Comparison of ENCODE assay signal across 8 mouse cellular contexts in the genomic region with DNA sequence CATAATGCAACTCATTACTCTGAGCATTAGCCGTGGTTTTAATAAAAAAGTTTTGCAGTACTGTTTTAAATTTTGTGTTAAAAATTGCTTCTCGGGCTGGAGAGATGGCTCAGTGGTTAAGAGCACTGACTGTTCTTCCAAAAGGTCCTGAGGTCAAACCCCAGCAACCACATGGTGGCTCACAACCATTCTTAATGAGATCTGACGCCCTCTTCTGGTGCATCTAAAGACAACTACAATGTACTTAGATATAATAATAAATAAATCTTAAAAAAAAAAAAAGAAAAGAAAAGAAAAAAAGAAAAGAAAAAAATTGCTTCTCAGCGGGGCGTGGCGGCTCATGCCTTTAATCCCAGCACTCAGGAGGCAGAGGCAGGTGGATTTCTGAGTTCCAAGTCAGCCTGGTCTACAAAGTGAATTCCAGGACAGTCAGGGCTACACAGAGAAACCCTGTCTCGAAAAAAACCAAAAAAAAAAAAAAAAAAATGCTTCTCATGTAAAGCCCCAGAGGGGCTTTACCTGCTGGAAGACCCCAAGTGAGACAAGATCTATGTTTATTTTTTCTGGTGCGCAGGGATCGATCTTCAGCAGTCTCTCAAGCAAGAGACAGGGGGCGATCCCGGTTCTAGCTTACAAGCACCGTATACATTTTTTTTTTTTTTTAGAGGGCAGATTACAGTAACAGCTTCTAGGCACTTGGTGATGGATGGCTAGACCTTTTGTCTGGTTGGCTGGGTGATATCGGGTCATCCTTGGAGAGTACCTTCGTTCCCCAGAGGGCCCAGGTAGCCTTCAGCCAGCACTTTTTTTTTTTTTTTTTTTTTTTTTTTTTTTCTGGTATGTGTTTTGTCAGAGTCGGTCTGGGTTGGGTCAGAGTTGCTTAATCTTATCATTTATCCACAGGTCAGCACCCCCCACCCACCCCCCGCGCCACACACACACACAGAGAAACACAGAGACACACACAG. TPM values are rescaled to one million over a fixed set of nuclear protein-coding genes. Genes with fewer than 3 reads are reported as not detected.
DNase-seq lines count a peak whose midpoint lies in the region; ATAC-seq and TF ChIP-seq lines count a peak whose summit lies in the region.

No protein-coding gene starts in this region.

- no peaks in the 10 kb centered on the region for H3K9me3 ChIP-seq in liver, embryonic 14.5 days (ENCODE audit: control insufficient read depth, low read length)
- no peaks in the 10 kb centered on the region for H3K9me3 ChIP-seq in neural tube, embryonic 11.5 days (ENCODE audit: control insufficient read depth, low read length)

- no peaks in the 10 kb centered on the region for H3K27me3 ChIP-seq in liver, embryonic 14.5 days (ENCODE audit: control insufficient read depth, insufficient read depth, low read length)
- no peaks in the 10 kb centered on the region for H3K27me3 ChIP-seq in neural tube, embryonic 11.5 days (ENCODE audit: control insufficient read depth, insufficient read depth, low read length)

- H3K4me2 ChIP-seq in liver, embryonic 14.5 days (ENCODE audit: low read depth) = peak overlapping the region; percentile 78
- peak overlapping the region; percentile 63 for H3K4me2 ChIP-seq in neural tube, embryonic 11.5 days (ENCODE audit: low read depth)

- H3K9ac ChIP-seq in liver, embryonic 14.5 days (replicated peaks) = peak overlapping the region; percentile 87
- peak overlapping the region; percentile 32 for H3K9ac ChIP-seq in neural tube, embryonic 11.5 days (ENCODE audit: low read length)

- peak; percentile 32 for ATAC-seq in inflammation-experienced regulatory T-cells, adult 6 months
- peak; percentile 50 for ATAC-seq in liver, embryonic 14.5 days (ENCODE audit: insufficient read depth)
- peak; percentile 66 for ATAC-seq in neural tube, embryonic 11.5 days (ENCODE audit: insufficient read depth, low FRiP score, low TSS enrichment)

- H3K4me1 ChIP-seq in liver, embryonic 14.5 days (replicated peaks; ENCODE audit: control insufficient read depth in 2 of 2, insufficient read depth in 2 of 2, low read length in 1 of 2) = no peaks in the 10 kb centered on the region; a peak in 1 of 4 replicates
- H3K4me1 ChIP-seq in neural tube, embryonic 11.5 days (ENCODE audit: control insufficient read depth, insufficient read depth, low read length) = no peaks in the 10 kb centered on the region

- WGBS in liver, embryonic 14.5 days (ENCODE audit: insufficient replicate concordance) = 16% methylated on average over 17 of the region's 17 CpGs
- WGBS in neural tube, embryonic 11.5 days = 26% methylated on average over 17 of the region's 17 CpGs

- H3K27ac ChIP-seq in liver, embryonic 14.5 days = peak overlapping the region; percentile 78
- no peak overlapping the region for H3K27ac ChIP-seq in neural tube, embryonic 11.5 days (ENCODE audit: low read depth, low read length)

- peak; percentile 9 to 55 for DNase-seq in left cerebral cortex, postnatal 10 days (ENCODE audit: extremely low spot score in 1 of 2, low spot score in 2 of 2)
- DNase-seq in left cerebral cortex, adult 11 months (ENCODE audit: low spot score) = no peak
- DNase-seq in c-Kit-negative CD71-positive TER-119-positive erythroid progenitor cells, embryonic 14.5 days (ENCODE audit: low read depth, low spot score) = peak; percentile 40
- peak; percentile 44 for DNase-seq in fibroblast of lung, adult 2 months (ENCODE audit: low read depth)
- DNase-seq in liver, embryonic 14.5 days (ENCODE audit: low read depth in 3 of 3, low spot score in 3 of 3) = peak; percentile 51 to 64 (median 55)
- DNase-seq in neural tube, embryonic 11.5 days (ENCODE audit: low spot score) = peak; percentile 51
- no peak for DNase-seq in gastrocnemius, adult 8-10 months (ENCODE audit: low spot score in 2 of 2)

- H3K4me3 ChIP-seq in liver, embryonic 14.5 days (ENCODE audit: insufficient read depth in 1 of 2, low read depth in 2 of 2, low read length in 2 of 2) = peak overlapping the region; percentile 77 to 82
- peak overlapping the region; percentile 72 for H3K4me3 ChIP-seq in neural tube, embryonic 11.5 days (ENCODE audit: low read depth, low read length)

- no peaks in the 10 kb centered on the region for H3K36me3 ChIP-seq in liver, embryonic 14.5 days (replicated peaks; ENCODE audit: control insufficient read depth, insufficient read depth, low read depth)
- no peaks in the 10 kb centered on the region for H3K36me3 ChIP-seq in neural tube, embryonic 11.5 days (ENCODE audit: control insufficient read depth, insufficient read depth, low read length)

- no peak for TF ChIP-seq EP300 in liver, embryonic 14.5 days (IDR thresholded peaks at IDR 0.05; ENCODE audit: low read depth)

- intact Hi-C loops in left cerebral cortex, postnatal 10 days (cut with DNase I) = loop anchor here (5.0 kb wide), 1 partner anchor 182 kb away; no protein-coding TSS in a partner anchor

- peak; percentile 34; the same call in 1 of the 2 replicates for TF ChIP-seq CTCF in liver, embryonic 14.5 days (IDR thresholded peaks at IDR 0.05; ENCODE audit: low read depth)

RNA-seq across cellular contexts. Expression of a gene that starts 0.7 kb away (rescaled TPM):
- 10 to 100 TPM; 13.6 to 15.6 TPM for total RNA-seq in left cerebral cortex, postnatal 10 days (2021)
- polyA plus RNA-seq in inflammation-experienced regulatory T-cells, adult 6 months (2017; shearing (Covaris generic)) = 10 to 100 TPM; 39.0 to 42.2 (median 40.6) TPM
- 2.8 and 4.7 TPM in 2 replicates for polyA plus RNA-seq in liver, embryonic 14.5 days (2012; rRNA removed)
- polyA plus RNA-seq in liver, embryonic 14.5 days (2014; fragmentation: Nextera tagmentation; extraction: Ambion mirVana) = 6.0 and 6.5 TPM in 2 replicates
- polyA plus RNA-seq in neural tube, embryonic 11.5 days (2014; fragmentation: Nextera tagmentation; extraction: Ambion mirVana) = 11.7 and 12.3 TPM in 2 replicates
- total RNA-seq in gastrocnemius, adult 8-10 months (2022) = 1 to 10 TPM; 4.7 to 7.5 (median 6.8) TPM

RNA-seq across cellular contexts. Expression of a gene that starts 34.9 kb away (rescaled TPM):
- total RNA-seq in left cerebral cortex, postnatal 10 days (2021) = 1 to 10 TPM; 3.7 to 4.2 TPM
- 1 to 10 TPM; 5.2 to 8.8 (median 7.8) TPM for polyA plus RNA-seq in inflammation-experienced regulatory T-cells, adult 6 months (2017; shearing (Covaris generic))
- 0.35 and 0.63 TPM in 2 replicates for polyA plus RNA-seq in liver, embryonic 14.5 days (2012; rRNA removed)
- polyA plus RNA-seq in liver, embryonic 14.5 days (2014; fragmentation: Nextera tagmentation; extraction: Ambion mirVana) = 1.5 and 1.9 TPM in 2 replicates
- 6.4 and 6.7 TPM in 2 replicates for polyA plus RNA-seq in neural tube, embryonic 11.5 days (2014; fragmentation: Nextera tagmentation; extraction: Ambion mirVana)
- total RNA-seq in gastrocnemius, adult 8-10 months (2022) = not detected

RNA-seq across cellular contexts. Expression of a gene that starts 36.9 kb away (rescaled TPM):
- total RNA-seq in left cerebral cortex, postnatal 10 days (2021) = under 1 TPM; 0.21 to 0.39 TPM
- polyA plus RNA-seq in inflammation-experienced regulatory T-cells, adult 6 months (2017; shearing (Covaris generic)) = not detected
- polyA plus RNA-seq in liver, embryonic 14.5 days (2012; rRNA removed) = not detected in 2 replicates
- not detected in 2 replicates for polyA plus RNA-seq in liver, embryonic 14.5 days (2014; fragmentation: Nextera tagmentation; extraction: Ambion mirVana)
- polyA plus RNA-seq in neural tube, embryonic 11.5 days (2014; fragmentation: Nextera tagmentation; extraction: Ambion mirVana) = 0.15 and 0.24 TPM in 2 replicates
- total RNA-seq in gastrocnemius, adult 8-10 months (2022) = not detected

Comparison
In these comparisons a context has a peak if more than half of its experiments do, and no peak if none do; other contexts are left out.
1. DNase-seq: peak in left cerebral cortex, postnatal 10 days (2 of 2), c-Kit-negative CD71-positive TER-119-positive erythroid progenitor cells, embryonic 14.5 days (single experiment), fibroblast of lung, adult 2 months (single experiment), liver, embryonic 14.5 days (3 of 3) and neural tube, embryonic 11.5 days (single experiment); none in left cerebral cortex, adult 11 months (single experiment) and gastrocnemius, adult 8-10 months (0 of 2).
2. Peak in every context shown above with its lines, with median percentiles within 50 percentile points of each other: ATAC-seq.